Mouse (Mus musculus) forebrain, embryonic 15.5 days (tissue): ENCODE measurements at regions not wholly inside any gene's neighbourhood (a gene's known extent, or its start where the extent isn't known, plus 50 kb on each side); places are given as distances from the start of the nearest gene placed in this dataset.

Experiments used
- ATAC-seq: fragments of 200-750 bp; cut with Nextera tagmentation; replicated peaks from 2 replicates; pipeline ENCODE4 v1.8.0; 2017; ENCODE audit warnings: mild to moderate bottlenecking, moderate TSS enrichment, moderate library complexity
- H3K27ac ChIP-seq: fragments of 300-500 bp; sonication (generic); replicated peaks from 2 replicates; pipeline ENCODE4 v1.5.1; 2015; ENCODE audit warnings: mild to moderate bottlenecking, inconsistent platforms
- H3K27me3 ChIP-seq: fragments of 300-500 bp; sonication (generic); 2 replicates; pipeline ENCODE4 v1.6.1; 2015; ENCODE audit warnings: inconsistent platforms
- H3K36me3 ChIP-seq: fragments of 300-500 bp; sonication (generic); 2 replicates; pipeline ENCODE4 v1.6.1; 2015; ENCODE audit warnings: mild to moderate bottlenecking, inconsistent platforms
- H3K4me1 ChIP-seq: fragments of 300-500 bp; sonication (generic); 2 replicates; pipeline ENCODE4 v1.6.1; 2015; ENCODE audit warnings: inconsistent platforms
- H3K4me2 ChIP-seq: fragments of 300-500 bp; sonication (generic); replicated peaks from 2 replicates; pipeline ENCODE4 v1.6.1; 2015; ENCODE audit warnings: mild to moderate bottlenecking, inconsistent platforms
- H3K4me3 ChIP-seq: fragments of 300-500 bp; sonication (generic); 2 replicates; pipeline ENCODE4 v1.5.1; 2015; ENCODE audit warnings: mild to moderate bottlenecking, inconsistent platforms
- H3K9ac ChIP-seq: fragments of 300-500 bp; sonication (generic); replicated peaks from 2 replicates; pipeline ENCODE4 v1.6.1; 2015; ENCODE audit warnings: mild to moderate bottlenecking, inconsistent platforms
- H3K9me3 ChIP-seq: fragments of 300-500 bp; sonication (generic); 2 replicates; pipeline ENCODE4 v1.6.1; 2016; ENCODE audit warnings: inconsistent platforms
- WGBS: fragments of 180-500 bp; shearing (Covaris S2); methylation state at CpG from one replicate; pipeline ENCODE4 v1.1.7; 2015; ENCODE audit warnings: mixed read lengths; 5-methylcytosine and 5-hydroxymethylcytosine counted together

GRCm38 (mm10) chr1:19975436-19975835, 642.4 kb downstream of the Pkhd1 start:
- ATAC-seq: no peak
- H3K4me1 ChIP-seq: no peaks in the 10 kb centered on the region
- H3K4me2 ChIP-seq: no peak overlapping the region
- H3K4me3 ChIP-seq: no peak overlapping the region
- no peaks in the 10 kb centered on the region for H3K36me3 ChIP-seq
- no peak overlapping the region for H3K27ac ChIP-seq
- H3K9me3 ChIP-seq: no peaks in the 10 kb centered on the region
- no peaks in the 10 kb centered on the region for H3K27me3 ChIP-seq
- no peak overlapping the region for H3K9ac ChIP-seq

DNA sequence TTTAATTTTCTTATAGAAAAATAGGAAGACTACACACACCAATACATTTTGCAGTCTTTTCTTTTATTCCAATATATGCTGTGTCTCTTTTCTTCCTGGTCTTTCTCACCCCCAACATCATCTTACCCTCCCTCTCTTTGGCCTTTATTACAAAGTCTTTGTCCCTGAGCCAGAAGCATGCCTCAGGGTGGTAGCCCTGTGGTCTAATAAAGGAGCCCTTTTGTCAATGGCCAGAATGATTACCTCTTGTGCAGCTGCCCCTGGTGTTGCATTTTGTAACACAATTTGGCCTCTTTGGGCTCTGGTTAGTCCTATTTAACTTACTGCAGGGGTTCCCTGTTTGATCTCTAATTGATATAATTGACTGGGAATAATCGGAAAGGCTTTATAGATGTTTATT, 636.7 kb downstream of the Pkhd1 start:
- no peak overlapping the region for H3K4me2 ChIP-seq
- H3K27me3 ChIP-seq: no peaks in the 10 kb centered on the region
- no peaks in the 10 kb centered on the region for H3K36me3 ChIP-seq
- peaks cover 5% of the 10 kb centered on the region for H3K4me1 ChIP-seq
- H3K9me3 ChIP-seq: no peaks in the 10 kb centered on the region
- no peak overlapping the region for H3K4me3 ChIP-seq
- ATAC-seq: no peak
- WGBS: 5% methylated on average over 1 of the region's 1 CpGs
- no peak overlapping the region for H3K9ac ChIP-seq
- H3K27ac ChIP-seq: no peak overlapping the region

DNA sequence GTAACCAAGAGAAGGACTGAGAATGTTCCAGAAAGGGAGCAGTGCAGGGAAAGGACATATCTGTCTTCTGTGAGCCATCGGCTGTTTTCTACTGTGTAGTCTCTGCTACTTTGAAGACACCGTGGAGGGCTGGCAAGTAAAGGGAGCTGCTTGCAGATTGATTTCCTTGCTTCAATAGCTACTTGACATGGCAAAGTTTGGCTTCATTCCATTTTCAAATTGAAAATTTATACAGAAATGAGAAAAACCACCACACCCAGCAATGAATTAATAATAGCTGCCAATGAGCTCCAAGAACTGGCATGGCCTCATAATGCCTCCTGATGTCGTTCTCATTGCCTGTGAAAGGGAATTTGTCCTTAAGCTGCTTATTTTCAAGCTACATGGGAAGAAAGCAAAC, 635.1 kb downstream of the Pkhd1 start:
- Histone ChIP-seq H3K36me3 (no peaks in the 10 kb centered on the region), H3K27ac (no peak overlapping the region), H3K4me3 (no peak overlapping the region), H3K9me3 (no peaks in the 10 kb centered on the region), H3K4me2 (no peak overlapping the region), H3K27me3 (no peaks in the 10 kb centered on the region), H3K4me1 (peaks cover 5% of the 10 kb centered on the region), H3K9ac (no peak overlapping the region)
- 28% methylated on average over 3 of the region's 3 CpGs for WGBS
- ATAC-seq: no peak; the same call in 1 of the 2 replicates

GRCm38 (mm10) chr1:19983504-19983903, 634.4 kb downstream of the Pkhd1 start:
- H3K4me1 ChIP-seq: peaks cover 5% of the 10 kb centered on the region
- no peak for ATAC-seq
- H3K9me3 ChIP-seq: no peaks in the 10 kb centered on the region
- H3K27me3 ChIP-seq: no peaks in the 10 kb centered on the region
- H3K4me3 ChIP-seq: no peak overlapping the region
- H3K36me3 ChIP-seq: no peaks in the 10 kb centered on the region
- no peak overlapping the region for H3K4me2 ChIP-seq
- H3K27ac ChIP-seq: no peak overlapping the region
- WGBS: 42% methylated on average over 2 of the region's 2 CpGs
- no peak overlapping the region for H3K9ac ChIP-seq

- Histone ChIP-seq H3K27ac (no peak overlapping the region), H3K36me3 (no peaks in the 10 kb centered on the region), H3K27me3 (no peaks in the 10 kb centered on the region), H3K9ac (no peak overlapping the region), H3K4me1 (no peaks in the 10 kb centered on the region), H3K4me2 (no peak overlapping the region), H3K9me3 (no peaks in the 10 kb centered on the region), H3K4me3 (no peak overlapping the region)
- no peak for ATAC-seq
- WGBS: 72% methylated on average over 4 of the region's 4 CpGs
Measured at GRCm38 (mm10) chr1:19989921-19990320, 627.9 kb downstream of the Pkhd1 start.
